Mouse (Mus musculus) activated CD4-positive, CD25-positive, alpha-beta regulatory T cell, adult 4 months (primary cell): Measurements from ENCODE around the gene Hipk2. TPM values are rescaled to one million over a fixed set of nuclear protein-coding genes. Genes with fewer than 3 reads are reported as not detected.

Experiments used
- ATAC-seq: one replicate; pipeline ENCODE4 v1.8.0; 2017
- polyA plus RNA-seq, 2 experiments: library from polyadenylated mRNA; unstranded; fragments of 100-300 nt; shearing (Covaris generic); gene quantifications; one replicate each; pipeline ENCODE4 v1.2.1; 2017

The Hipk2 gene
- polyA plus RNA-seq, 2 experiments from 2014 or later, result 21.7 to 22.4 TPM

- no peak for ATAC-seq
These were observed 10.2 kb downstream of the Hipk2 start for GRCm38 (mm10) chr6:38865805-38866204.

GRCm38 (mm10) chr6:38863595-38863994 is 12.4 kb downstream of the Hipk2 start:
- no peak for ATAC-seq

GRCm38 (mm10) chr6:38860301-38860700 is 15.7 kb downstream of the Hipk2 start:
- ATAC-seq, result no peak

- ATAC-seq, result no peak
These were observed 16.1 kb downstream of the Hipk2 start for GRCm38 (mm10) chr6:38859819-38860218.

- no peak for ATAC-seq
These were observed 22.4 kb downstream of the Hipk2 start for GRCm38 (mm10) chr6:38853561-38853992.

GRCm38 (mm10) chr6:38851740-38852139 is 24.2 kb downstream of the Hipk2 start:
- ATAC-seq, result no peak

- no peak for ATAC-seq
These were observed 25.2 kb downstream of the Hipk2 start for GRCm38 (mm10) chr6:38850715-38851259.

- peak; percentile 77 for ATAC-seq
These were observed 27.7 kb downstream of the Hipk2 start for GRCm38 (mm10) chr6:38847958-38848910.

GRCm38 (mm10) chr6:38847447-38847846 is 28.5 kb downstream of the Hipk2 start:
- ATAC-seq, result no peak

- no peak for ATAC-seq
These were observed 29.4 kb downstream of the Hipk2 start for GRCm38 (mm10) chr6:38846330-38847195.

- no peak for ATAC-seq
These were observed 30.1 kb downstream of the Hipk2 start for GRCm38 (mm10) chr6:38845876-38846275.

- ATAC-seq, result no peak
These were observed 30.8 kb downstream of the Hipk2 start for GRCm38 (mm10) chr6:38845117-38845516.

GRCm38 (mm10) chr6:38841551-38841950 is 34.4 kb downstream of the Hipk2 start:
- no peak for ATAC-seq

- ATAC-seq, result no peak
These were observed 35.2 kb downstream of the Hipk2 start for GRCm38 (mm10) chr6:38840780-38841179.

GRCm38 (mm10) chr6:38840380-38840779 is 35.6 kb downstream of the Hipk2 start:
- no peak for ATAC-seq

GRCm38 (mm10) chr6:38839891-38840290 is 36.1 kb downstream of the Hipk2 start:
- ATAC-seq, result no peak

GRCm38 (mm10) chr6:38838061-38838460 is 37.9 kb downstream of the Hipk2 start:
- no peak for ATAC-seq

GRCm38 (mm10) chr6:38835217-38835616 is 40.7 kb downstream of the Hipk2 start:
- no peak for ATAC-seq

- ATAC-seq, result no peak
These were observed 41.2 kb downstream of the Hipk2 start for GRCm38 (mm10) chr6:38834727-38835126.

- ATAC-seq, result no peak
These were observed 42.2 kb downstream of the Hipk2 start for GRCm38 (mm10) chr6:38833721-38834120.

GRCm38 (mm10) chr6:38829452-38829851 is 46.5 kb downstream of the Hipk2 start:
- ATAC-seq, result no peak

GRCm38 (mm10) chr6:38828211-38828610 is 47.8 kb downstream of the Hipk2 start:
- ATAC-seq, result no peak

GRCm38 (mm10) chr6:38827435-38827834 is 48.5 kb downstream of the Hipk2 start:
- no peak for ATAC-seq
